Mouse (Mus musculus) gastrocnemius, adult 8-10 months (tissue): ENCODE measurements around the gene Notum. TPM values are rescaled to one million over a fixed set of nuclear protein-coding genes. Genes with fewer than 3 reads are reported as not detected.
"Not testable (repeated sequence)": the region's sequence is repeated elsewhere in the genome, so short reads cannot be mapped to it uniquely, and the experiment has no call there.

Source experiments
- DNase-seq, 2 experiments: peaks; one replicate each; pipeline ENCODE4 v3.0.0; 2022; ENCODE audit warnings: low spot score in 2 of 2
- total RNA-seq, 4 experiments: library from RNA; stranded (reverse); gene quantifications; 2 replicates each; pipeline ENCODE4 v1.2.4; 2022

Gene Notum
- total RNA-seq, 4 experiments from 2014 or later, result 0.22 TPM; not detected in 3

DNA sequence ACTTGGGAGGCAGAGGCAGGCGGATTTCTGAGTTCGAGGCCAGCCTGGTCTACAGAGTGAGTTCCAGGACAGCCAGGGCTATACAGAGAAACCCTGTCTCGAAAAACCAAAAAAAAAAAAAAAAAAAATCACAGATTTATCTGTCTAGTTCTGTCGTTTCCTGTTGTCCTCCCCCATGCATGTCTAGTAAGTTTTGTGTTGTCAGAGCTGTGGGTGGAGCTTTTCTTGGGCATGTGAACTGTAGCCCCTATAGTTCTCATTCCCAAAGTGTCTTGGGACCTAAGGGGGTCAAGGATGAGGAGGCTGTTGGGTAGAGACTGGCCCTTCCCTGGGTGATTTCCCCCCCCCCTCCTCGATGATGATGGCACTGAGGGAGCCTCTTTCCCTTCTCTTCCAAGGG is 14.9 kb upstream of the Notum start:
- DNase-seq, result not testable (repeated sequence)

DNA sequence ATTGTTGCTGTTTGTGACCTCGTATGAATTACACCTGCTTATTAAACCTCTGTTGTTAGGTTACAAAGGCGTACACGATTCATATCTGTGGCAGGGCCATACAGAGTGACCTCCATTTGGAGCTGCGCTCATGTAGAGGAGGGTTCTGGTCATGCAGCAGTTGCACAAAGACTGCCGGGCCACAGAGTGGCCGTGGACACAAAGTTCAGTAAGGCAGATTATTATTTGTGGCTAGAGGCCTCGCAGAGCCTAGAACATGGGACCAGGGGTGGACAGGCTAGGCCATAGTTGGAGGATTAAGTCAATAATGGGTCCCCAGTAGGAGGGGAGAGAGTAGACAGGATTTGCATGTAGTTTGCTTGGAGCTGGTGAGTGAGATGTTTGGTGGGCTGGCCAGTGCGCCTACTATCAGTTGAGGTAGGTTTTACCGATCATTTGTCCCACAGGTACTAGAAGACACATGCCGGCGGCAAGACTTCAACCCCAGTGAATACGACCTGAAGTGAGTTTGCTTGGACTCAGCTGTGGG is 12.7 kb upstream of the Notum start:
- DNase-seq, result no peak

DNA sequence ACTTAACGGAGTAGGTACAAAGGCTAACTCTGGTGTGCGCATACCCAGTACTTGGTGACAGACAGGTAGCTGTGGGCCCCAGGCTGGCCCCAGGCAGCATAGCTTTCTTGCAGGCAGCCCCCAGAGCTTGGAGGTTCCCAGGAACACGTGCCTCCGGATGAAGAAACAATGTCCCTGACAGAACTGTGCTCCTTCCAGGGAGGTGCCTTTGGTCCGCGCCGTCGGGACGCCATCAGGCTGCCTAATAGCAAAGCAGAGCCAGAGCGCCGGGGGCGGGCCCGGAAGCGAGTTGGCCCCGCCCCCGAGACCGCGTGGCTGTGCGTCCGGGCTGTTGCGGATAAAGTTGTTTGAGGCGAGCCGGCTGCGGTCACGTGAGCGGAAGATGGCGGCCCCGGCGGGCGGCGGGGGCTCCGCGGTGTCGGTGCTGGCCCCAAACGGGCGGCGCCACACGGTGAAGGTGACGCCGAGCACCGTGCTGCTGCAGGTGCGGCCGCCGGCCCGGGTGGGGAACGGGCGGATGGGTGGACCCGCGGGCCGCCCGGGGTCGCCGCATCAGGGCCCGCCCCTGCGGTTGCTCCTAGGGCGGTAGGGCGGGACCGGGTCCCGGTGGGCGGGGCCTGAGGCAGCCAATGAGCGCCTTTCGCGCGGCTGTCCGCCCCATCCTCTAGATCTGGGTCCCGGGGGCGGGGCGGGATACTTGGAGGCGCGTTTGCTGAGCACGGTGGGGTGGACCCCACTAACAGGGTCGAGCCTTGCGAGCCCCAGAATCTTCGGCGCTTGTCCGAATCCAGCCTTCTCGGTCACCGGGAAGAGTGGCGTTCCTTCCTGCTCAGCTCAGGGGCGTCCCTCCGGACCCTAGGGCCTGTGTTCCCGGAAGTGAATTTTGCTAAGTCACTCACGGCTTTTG is 12.0 kb upstream of the Notum start, which contains the start of gene Aspscr1:
TSS of gene Aspscr1 (plus strand) at position 287 of the 907 bp plus-strand sequence.
- peak; percentile 94 to 96 for DNase-seq

DNA sequence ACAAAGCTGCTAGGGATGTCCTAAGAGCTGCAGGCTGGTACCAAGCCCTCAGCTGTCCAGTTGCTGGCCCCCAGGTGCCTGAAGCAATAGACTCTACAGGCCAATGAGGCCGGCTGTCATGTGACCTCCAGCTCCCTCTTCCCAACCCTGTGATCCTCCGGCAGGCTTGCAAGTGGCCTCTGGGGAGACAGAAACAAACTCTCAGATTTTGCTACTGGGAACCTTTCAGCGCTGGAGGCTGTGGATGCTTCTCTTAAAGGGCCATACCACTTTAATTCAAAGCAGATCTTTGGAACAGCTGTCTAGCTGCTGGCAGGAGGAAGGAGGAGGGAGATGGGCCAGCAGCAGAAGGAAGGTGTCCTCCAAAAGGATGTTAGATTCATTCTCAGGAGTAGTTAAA is 5.6 kb upstream of the Notum start:
- no peak for DNase-seq

DNA sequence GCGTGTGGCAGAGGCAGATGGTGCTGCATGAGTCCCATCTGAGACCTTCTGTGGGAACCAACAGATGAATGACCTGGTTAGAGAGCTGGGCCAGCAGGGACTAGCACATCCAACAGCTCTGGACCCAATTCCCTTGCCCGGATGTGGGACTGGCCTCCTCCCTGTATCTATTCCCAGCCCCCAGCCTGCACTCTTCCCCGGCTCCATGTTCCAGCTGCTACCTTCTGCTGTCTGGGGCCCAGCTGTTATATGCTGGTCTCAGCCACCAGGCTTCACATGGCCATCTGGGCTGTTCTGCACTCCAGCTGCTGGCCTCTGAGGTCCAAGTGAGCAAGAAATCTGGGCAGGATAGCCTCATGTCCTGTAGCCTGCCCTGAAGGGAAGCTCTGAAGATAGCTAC is 4.4 kb upstream of the Notum start:
- DNase-seq, result no peak

DNA sequence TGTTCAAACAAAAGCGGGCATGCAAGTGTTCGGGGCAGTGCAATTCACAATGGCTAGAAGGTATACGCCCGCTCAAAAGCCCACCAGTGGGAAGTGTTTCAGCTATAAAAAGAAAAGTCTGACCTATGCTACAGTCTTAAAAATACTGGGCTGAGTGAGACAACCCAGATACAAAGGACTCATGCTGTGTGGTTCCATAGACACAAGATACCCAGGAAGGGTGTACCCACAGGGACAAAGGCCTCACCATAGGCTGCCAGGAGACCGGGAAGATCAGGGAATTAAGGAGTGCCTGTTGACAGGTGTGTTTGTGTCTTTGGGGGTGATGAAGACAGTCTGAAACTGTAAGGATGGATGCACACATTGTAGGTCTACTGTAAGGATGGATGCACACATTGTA is 2.7 kb upstream of the Notum start:
- no peak for DNase-seq

DNA sequence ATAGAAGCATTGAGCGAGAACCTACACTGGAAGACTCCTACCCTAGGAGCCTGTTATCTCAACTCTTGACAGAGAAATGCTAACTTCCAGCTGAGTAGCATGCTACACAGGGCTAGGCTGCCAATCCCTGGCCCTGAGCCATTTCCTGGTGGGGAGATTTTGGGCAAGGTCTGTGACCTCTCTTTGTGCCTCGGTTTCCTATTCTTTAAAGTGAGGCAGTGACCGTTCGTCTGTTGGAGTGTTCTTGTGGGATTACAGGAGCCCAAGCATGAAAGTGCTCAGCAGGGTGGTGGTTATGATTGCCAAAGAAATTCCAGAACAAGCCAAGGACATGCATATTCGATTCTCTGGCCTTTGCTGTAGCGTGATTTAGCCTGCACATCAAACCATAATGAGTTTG is 1.8 kb upstream of the Notum start:
- no peak for DNase-seq

DNA sequence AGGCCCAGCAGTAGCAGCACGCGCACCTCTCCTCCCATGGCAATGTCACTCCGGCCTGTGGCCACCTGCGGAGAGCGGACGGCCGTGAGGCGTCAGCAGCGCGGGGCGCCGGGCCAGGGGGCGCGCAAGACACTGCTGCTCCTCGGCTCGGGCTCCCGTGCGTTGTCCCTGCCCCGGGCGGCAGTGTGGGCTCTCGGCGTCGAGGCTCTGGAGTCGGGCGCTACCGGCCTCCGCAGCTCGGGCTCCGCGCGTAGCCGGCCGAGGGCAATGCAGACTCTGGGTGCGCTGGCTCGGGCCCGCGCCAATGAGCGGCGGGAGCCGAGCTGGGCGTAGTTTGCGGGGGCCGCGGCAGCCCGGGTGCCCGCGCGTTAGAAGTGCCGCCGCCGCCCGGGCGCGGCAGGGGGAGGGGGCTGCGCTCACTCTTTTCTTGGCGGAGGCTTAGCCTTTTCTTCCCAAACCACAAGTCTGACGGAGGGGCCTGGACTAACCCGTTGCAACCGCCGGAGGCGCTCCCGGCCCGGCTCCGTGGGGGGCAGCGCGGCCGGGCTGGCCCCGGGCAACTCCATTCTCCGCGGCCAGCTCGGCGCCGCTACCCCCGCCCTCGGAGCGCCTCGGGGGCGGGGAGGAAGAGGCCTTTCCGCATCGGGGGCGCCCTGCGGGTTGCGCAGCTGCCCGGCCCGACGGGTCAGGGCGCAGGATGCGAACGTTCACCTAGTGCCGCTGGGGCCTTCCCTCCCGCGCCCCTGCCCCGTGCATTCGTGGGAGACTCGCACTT is 487 bp downstream of the Notum start:
- no peak for DNase-seq

DNA sequence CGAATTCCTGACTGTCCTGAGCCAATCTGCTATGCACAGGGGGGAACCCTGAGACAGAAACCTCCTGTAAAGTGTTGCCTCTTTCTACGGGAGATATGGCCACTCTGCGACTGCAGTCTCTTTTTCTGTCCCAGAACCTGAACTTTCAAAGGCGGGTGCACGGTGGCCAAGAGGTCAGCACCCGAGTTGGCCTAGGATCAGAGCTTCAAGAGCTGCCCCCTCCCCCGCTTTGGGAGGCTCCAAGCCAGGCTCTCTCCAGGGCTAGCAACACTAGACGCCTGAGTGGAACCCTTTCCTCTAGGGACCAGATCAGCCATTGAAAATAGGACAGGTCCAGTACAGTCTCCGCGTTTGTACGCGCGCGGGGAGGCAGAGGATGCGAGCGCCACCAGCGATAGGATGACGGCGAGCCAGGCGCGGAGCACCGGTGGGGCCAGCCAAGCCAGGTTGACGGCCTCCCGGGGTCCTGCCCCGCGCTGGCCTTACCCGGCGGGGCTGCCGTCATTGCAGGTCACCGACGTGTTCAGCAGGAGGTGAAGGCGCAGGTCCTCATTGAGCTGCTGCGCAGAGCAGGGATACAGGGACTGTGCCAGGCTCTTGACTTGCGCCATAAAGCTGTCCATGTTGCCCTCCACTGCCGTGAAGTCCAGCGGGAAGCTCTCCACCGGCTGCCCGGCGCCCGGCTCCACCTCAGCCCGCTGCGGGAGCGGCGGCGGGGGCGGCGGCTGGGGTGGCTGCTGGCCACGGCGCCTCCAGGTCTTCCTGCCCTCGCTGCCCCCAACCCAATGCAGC is 1.3 kb downstream of the Notum start:
- no peak for DNase-seq

DNA sequence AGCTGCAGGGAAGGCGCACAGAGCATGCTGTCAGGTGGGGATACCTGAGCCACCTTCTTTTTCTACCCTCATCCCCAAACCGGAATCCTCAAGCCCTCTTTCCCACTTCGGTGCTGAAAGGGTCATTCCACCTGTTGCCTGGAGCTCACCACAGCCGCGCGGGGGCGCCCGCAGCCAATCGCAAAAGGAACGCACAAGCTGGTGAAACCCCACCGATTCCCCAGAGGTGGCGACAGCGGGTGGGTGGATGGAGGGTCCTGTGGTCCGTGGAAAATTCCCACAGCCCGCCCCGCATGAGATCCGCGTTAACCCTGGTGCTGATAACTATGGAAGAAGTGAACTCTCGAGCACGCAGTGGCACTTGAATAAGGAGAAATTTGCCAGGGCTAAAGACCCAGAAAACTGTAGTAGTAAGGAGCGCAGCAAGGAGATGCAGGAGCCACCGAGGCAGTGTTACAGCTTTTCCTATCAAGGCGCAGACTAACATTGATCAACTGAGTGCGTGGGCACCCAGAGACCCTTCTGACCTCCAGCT is 2.0 kb downstream of the Notum start:
- DNase-seq, result peak; percentile 65 to 67

DNA sequence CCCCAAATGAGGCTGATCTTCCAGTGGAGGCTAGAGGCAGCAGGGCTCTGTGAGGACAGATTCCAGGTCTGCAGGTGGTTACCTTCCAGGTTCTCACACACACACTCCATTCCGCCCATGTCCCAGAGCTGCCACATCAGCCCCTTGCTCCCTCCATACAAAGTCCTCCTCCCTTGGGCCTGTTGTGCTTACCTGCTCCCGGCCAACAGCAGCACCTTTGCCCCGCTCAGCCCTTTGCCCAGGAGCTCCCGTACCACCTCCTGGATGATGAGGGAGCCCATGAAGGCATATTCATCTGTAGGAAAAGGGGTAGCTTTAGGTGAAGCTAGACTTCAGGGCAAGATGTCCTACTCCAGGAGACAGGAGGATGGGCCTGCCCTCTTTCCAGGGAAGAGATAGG is 3.7 kb downstream of the Notum start:
- DNase-seq, result no peak

DNA sequence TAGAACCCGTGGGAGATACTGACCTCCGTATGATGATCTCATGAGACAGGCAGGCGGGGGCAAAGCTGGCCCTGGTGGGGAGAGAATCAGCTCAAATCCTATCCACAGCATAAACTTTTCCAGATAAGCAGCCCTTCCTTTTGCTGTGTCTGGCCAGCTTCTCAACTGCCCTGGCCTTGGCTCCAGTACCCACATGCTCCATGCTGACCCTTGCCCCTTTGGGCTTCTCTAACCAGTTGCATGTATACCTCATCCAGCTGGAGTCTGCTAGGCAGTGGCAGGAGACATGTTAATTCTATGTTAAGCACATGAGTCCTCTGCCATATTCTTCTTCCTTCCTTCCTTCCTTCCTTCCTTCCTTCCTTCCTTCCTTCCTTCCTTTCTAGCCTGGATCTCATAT is 6.2 kb downstream of the Notum start:
- DNase-seq, result no peak

DNA sequence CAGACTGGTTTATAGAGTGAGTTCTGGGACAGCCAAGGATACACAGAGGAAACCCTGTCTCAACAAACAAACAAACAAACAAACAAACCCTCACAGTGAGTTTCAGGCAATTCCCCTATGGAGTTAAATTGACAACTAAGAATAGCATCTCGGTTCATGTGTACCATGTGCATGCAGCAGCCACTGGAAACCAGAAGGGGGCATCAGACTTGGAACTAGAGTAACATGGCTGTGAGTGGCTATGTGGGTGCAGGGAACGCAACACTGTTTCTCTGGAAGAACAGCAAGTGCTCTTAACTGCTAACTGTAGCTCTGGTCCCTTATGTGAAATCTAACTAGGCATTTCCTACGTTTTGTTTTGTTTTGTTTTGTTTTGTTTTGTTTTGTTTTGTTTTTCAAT is 9.1 kb downstream of the Notum start:
- DNase-seq, result no peak

DNA sequence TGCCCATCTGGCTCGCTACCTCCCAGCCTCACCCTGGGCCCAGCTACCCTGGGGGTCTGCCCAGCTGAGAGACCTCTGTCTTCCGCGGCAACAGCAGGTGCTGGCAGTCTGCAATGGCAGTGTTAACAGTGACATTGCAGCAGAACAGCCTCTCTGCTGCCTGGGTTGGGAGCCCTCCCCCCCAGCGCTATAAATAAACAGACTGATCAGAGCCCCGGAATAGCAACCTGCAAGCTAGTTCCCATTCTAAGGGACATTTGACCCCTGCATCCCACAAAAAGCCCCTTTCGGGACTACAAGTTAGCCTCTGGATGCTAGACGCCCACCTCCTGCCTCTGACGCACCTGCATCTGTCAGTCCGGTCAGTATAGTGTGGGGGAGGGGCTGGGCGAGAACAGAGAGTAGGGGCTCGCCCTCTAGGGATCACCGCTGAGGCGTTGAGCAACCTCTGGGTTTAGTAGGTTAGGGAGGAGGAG is 12.9 kb downstream of the Notum start, which contains the start of gene Myadml2:
TSS of gene Myadml2 (minus strand) at position 158 of the 476 bp plus-strand sequence.
- peak; percentile 50 to 65 for DNase-seq

DNA sequence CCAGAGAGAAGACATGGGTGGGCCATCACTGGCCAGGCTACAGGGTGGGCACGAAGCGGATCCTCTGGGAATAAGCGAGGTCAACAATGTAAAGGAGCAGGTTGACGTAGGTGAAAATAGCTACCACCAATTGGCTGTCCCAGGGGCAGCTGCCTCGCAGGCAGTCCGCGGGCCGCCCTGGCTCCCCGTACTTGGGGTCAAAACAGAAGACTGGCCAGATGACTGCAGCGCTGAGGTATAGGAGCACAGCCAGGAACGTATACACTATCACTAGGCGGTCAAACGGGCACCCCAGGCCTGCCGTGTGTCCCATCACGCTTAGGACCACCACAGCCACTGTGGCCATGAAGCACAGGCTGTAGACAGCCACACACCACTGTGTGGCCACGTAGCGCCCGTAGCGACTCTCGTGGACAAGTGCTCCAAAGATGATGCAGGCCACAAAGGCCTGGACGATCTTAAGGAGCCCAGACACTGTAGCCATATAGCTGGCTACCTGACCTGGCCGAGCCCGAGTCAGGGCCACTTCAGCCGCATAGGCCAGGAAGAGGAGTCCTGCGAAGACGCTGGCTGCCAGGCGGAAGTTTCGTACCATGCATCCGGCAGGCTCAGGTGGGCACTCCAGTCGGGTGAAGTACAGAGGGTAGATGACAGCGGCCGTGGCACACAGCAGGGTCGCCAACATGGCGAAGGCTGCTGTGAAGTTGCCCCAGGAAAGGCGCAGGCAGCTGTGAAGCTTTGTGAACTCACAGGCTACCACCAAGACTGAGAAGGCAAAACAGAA is 13.7 kb downstream of the Notum start:
- no peak for DNase-seq

DNA sequence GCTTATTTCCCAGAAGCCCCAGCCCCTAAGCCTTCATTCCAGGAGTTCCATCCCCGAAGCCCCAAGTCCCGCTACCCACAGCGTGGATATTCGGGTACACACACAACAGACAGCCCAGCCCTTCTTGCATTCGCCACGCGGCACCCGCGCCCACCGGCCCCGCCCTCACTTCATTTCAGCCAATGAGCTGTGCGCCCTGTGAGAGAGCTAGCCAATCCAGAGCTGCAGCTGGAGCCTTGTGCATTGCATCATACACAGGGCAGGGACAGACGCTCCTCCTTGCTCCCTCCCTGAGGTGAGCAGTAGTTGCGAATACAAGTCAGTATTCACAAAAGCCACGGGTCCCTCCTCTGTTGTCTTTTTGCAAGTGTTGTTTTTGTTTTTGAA is 17.4 kb downstream of the Notum start, which contains the start of gene Pycr1:
TSS of gene Pycr1 (minus strand) at position 169 of the 387 bp plus-strand sequence.
- peak; percentile 91 for DNase-seq

DNA sequence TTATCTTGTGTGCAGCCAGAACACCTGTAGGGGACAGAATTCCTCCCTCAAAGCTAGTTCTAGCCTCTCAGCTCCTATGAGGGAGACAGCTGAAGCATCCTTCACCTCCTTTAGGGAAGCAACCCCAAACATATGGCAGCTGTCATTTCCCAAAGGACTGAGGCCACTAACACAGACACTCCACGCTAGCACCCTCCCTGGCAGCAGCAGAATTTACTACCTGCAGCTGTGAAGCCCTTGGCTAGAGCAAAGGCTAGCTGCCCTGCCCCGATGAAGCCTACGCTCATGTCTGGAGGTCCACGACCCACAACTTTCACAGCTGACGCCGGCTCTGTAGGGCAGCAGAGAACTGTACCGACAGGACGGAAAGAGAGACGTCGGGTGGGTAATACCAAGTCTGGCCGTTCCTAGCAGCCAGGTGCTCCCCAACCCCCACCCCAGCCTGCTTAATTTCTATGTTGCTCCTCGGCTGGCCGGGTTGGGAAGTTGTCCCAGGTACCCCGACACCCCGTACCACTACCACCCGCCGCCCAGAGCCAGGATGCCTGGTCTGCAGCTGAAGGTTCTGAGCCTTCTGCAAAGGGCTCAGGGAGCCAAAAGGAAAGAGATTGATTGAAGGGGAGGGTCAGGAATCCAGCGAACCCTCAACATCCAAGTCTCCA is 17.9 kb downstream of the Notum start:
- no peak for DNase-seq

DNA sequence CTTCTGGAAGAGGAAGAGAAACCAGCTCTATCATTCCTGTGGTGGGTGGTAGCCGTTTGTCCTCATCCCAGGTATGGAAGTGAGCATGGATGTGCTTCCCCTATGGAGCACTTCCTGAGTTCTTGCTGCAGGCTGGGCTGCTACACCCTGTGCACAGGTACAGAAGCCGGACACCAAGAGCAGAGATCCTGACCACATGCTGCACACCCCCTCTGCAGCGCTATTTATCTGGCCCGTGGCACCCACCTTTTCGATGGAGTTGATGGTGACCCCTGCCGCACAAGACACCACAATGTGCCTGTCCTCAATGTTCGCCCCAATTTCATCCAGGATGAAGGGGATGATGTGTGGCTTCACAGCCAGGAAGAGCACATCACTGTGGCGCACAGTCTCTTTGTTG is 19.1 kb downstream of the Notum start:
- no peak for DNase-seq

DNA sequence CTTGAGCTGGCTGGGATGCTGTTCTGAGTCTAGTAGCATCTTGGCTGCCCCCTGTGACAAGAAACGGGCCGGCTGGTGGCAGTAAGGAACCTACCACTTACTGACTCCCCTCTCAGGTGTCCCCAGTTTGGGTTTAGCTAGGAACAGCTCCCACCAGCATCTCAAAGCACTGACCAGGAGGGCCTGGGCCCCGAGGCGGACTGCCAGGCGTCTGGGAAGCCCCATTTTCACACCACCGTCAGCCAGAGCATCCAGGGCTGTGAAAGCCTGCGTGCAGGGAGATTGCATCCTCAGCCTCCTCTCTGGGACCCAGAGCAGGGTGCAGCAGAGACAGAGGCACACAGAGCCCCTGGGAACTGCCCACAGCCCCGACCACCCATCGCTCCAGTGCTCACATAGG is 19.7 kb downstream of the Notum start:
- no peak for DNase-seq
